Mouse (Mus musculus): ENCODE results near the gene 4930432K21Rik. TPM values are rescaled to one million over a fixed set of nuclear protein-coding genes. Genes with fewer than 3 reads are reported as not detected.
A peak's percentile ranks its signal among the peaks of the same experiment; 100 is the strongest.

The 4930432K21Rik gene
- polyA plus RNA-seq, 1 experiment = 0.63 TPM

GRCm38 (mm10) chr8:84148531-84148850, 666 bp downstream of the 4930432K21Rik start:
- Histone ChIP-seq H3K4me1 (ENCODE audit: control insufficient read depth, insufficient read depth, low read length) (peaks cover 12% of the 10 kb centered on the region), H3K27me3 (replicated peaks; ENCODE audit: control insufficient read depth, insufficient read depth, low read length) (no peaks in the 10 kb centered on the region), H3K27ac (ENCODE audit: insufficient read depth, low read depth, low read length) (peak overlapping the region; percentile 2; the same call in 1 of the 2 replicates), H3K4me3 (ENCODE audit: insufficient read depth, low read depth, low read length) (no peak overlapping the region), H3K36me3 (ENCODE audit: control insufficient read depth, insufficient read depth, low read length) (no peaks in the 10 kb centered on the region)
- no peak for TF ChIP-seq POLR2A (IDR thresholded peaks at IDR 0.05; ENCODE audit: low read depth, low read length)
- no peak for TF ChIP-seq CTCF (conservative IDR thresholded peaks at IDR 0.05; ENCODE audit: insufficient read depth, insufficient read length, low read depth, low read length)
- WGBS = 73% methylated on average over 5 of the region's 5 CpGs
- DNase-seq = no peak

DNA sequence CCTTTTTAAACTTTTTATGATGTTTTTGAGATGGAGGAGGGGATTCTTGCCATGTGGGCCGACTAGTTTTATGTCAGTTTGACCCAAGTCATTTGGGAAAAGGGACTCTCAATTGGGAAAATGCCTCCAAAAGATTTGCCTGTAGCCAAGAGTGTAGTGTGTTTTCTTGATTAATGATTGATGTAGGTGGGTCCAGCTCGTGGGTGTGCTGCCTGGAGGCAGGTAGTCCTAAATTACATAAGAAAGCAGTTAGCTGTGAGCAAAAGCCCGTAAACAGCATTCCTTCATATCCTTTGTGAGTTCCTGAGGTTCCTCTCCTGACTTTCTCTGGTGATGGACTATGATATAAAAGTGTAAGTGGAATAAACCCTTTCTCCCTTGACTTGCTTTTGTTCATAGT, 1.4 kb downstream of the 4930432K21Rik start:
- TF ChIP-seq POLR2A (IDR thresholded peaks at IDR 0.05; ENCODE audit: low read depth, low read length) (no peak), CTCF (conservative IDR thresholded peaks at IDR 0.05; ENCODE audit: insufficient read depth, insufficient read length, low read depth, low read length) (no peak)
- DNase-seq = peak; percentile 36
- peaks cover 12% of the 10 kb centered on the region for H3K4me1 ChIP-seq (ENCODE audit: control insufficient read depth, insufficient read depth, low read length)
- no peak overlapping the region for H3K4me3 ChIP-seq (ENCODE audit: insufficient read depth, low read depth, low read length)
- H3K27me3 ChIP-seq (replicated peaks; ENCODE audit: control insufficient read depth, insufficient read depth, low read length) = no peaks in the 10 kb centered on the region
- WGBS = 23% methylated on average over 3 of the region's 3 CpGs
- H3K36me3 ChIP-seq (ENCODE audit: control insufficient read depth, insufficient read depth, low read length) = no peaks in the 10 kb centered on the region
- H3K27ac ChIP-seq (ENCODE audit: insufficient read depth, low read depth, low read length) = peak overlapping the region; percentile 32; the same call in 1 of the 2 replicates

DNA sequence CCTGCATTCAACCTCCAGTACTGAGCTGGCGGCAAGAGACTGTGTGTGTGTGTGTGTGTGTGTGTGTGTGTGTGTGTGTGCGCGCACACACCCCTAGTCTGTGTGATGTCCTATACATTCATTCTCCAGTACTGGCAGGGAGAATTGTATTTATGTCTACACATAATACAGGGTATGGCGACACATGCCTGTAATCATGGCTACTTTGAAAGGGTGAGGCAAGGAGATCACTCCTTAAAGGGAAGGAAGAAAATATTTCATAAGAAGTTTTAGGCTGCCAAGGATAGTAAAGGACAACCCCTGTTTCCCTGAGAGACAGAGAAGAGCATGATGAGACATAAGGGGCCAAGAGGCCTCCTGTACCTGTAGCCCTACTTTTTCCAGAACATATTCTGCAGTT, 9.8 kb downstream of the 4930432K21Rik start:
- TF ChIP-seq CTCF (conservative IDR thresholded peaks at IDR 0.05; ENCODE audit: insufficient read depth, insufficient read length, low read depth, low read length) (no peak), POLR2A (IDR thresholded peaks at IDR 0.05; ENCODE audit: low read depth, low read length) (no peak)
- H3K4me1 ChIP-seq (ENCODE audit: control insufficient read depth, insufficient read depth, low read length) = no peaks in the 10 kb centered on the region
- H3K27ac ChIP-seq (ENCODE audit: insufficient read depth, low read depth, low read length) = no peak overlapping the region
- H3K36me3 ChIP-seq (ENCODE audit: control insufficient read depth, insufficient read depth, low read length) = no peaks in the 10 kb centered on the region
- H3K4me3 ChIP-seq (ENCODE audit: insufficient read depth, low read depth, low read length) = no peak overlapping the region
- no peak for DNase-seq
- WGBS = 100% methylated on average over 4 of the region's 4 CpGs
- no peaks in the 10 kb centered on the region for H3K27me3 ChIP-seq (replicated peaks; ENCODE audit: control insufficient read depth, insufficient read depth, low read length)

- no peaks in the 10 kb centered on the region for H3K36me3 ChIP-seq (ENCODE audit: control insufficient read depth, insufficient read depth, low read length)
- no peaks in the 10 kb centered on the region for H3K4me1 ChIP-seq (ENCODE audit: control insufficient read depth, insufficient read depth, low read length)
- no peak for TF ChIP-seq CTCF (conservative IDR thresholded peaks at IDR 0.05; ENCODE audit: insufficient read depth, insufficient read length, low read depth, low read length)
- TF ChIP-seq POLR2A (IDR thresholded peaks at IDR 0.05; ENCODE audit: low read depth, low read length) = no peak
- H3K27ac ChIP-seq (ENCODE audit: insufficient read depth, low read depth, low read length) = no peak overlapping the region
- no peaks in the 10 kb centered on the region for H3K27me3 ChIP-seq (replicated peaks; ENCODE audit: control insufficient read depth, insufficient read depth, low read length)
- 97% methylated on average over 2 of the region's 2 CpGs for WGBS
- no peak overlapping the region for H3K4me3 ChIP-seq (ENCODE audit: insufficient read depth, low read depth, low read length)
- no peak for DNase-seq
Observed at GRCm38 (mm10) chr8:84167696-84168095, 19.9 kb downstream of the 4930432K21Rik start.

DNA sequence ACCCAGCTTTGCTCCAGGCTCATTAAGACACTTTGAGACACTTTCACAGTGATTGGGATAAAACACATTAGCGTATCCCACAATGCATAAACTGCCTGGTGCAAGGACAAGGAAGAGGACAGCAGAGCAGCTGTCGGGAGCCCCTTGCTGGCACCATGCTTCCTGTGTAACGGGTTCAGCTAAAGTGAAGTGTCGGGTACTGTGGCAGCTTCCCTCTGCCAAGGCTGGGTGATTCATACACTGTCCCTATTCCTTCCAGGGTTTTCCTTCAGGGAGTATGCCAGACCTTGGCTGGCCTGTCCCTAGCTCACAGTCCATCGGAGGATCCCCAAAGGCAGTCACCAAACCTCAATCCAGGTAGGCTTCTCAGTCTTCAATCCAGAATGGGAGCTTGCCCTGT, 22.3 kb downstream of the 4930432K21Rik start:
- Histone ChIP-seq H3K27me3 (replicated peaks; ENCODE audit: control insufficient read depth, insufficient read depth, low read length) (no peaks in the 10 kb centered on the region), H3K36me3 (ENCODE audit: control insufficient read depth, insufficient read depth, low read length) (no peaks in the 10 kb centered on the region), H3K27ac (ENCODE audit: insufficient read depth, low read depth, low read length) (no peak overlapping the region), H3K4me3 (ENCODE audit: insufficient read depth, low read depth, low read length) (no peak overlapping the region), H3K4me1 (ENCODE audit: control insufficient read depth, insufficient read depth, low read length) (no peaks in the 10 kb centered on the region)
- 80% methylated on average over 5 of the region's 5 CpGs for WGBS
- no peak for DNase-seq
- TF ChIP-seq POLR2A (IDR thresholded peaks at IDR 0.05; ENCODE audit: low read depth, low read length) (no peak), CTCF (conservative IDR thresholded peaks at IDR 0.05; ENCODE audit: insufficient read depth, insufficient read length, low read depth, low read length) (no peak)

GRCm38 (mm10) chr8:84173861-84174260, 26.0 kb downstream of the 4930432K21Rik start:
- peak; percentile 19 for DNase-seq
- Histone ChIP-seq H3K27ac (ENCODE audit: insufficient read depth, low read depth, low read length) (no peak overlapping the region), H3K4me1 (ENCODE audit: control insufficient read depth, insufficient read depth, low read length) (no peaks in the 10 kb centered on the region), H3K27me3 (replicated peaks; ENCODE audit: control insufficient read depth, insufficient read depth, low read length) (no peaks in the 10 kb centered on the region), H3K36me3 (ENCODE audit: control insufficient read depth, insufficient read depth, low read length) (no peaks in the 10 kb centered on the region), H3K4me3 (ENCODE audit: insufficient read depth, low read depth, low read length) (no peak overlapping the region)
- TF ChIP-seq CTCF (conservative IDR thresholded peaks at IDR 0.05; ENCODE audit: insufficient read depth, insufficient read length, low read depth, low read length) (peak; percentile 67), POLR2A (IDR thresholded peaks at IDR 0.05; ENCODE audit: low read depth, low read length) (no peak)
- 75% methylated on average over 6 of the region's 6 CpGs for WGBS

DNA sequence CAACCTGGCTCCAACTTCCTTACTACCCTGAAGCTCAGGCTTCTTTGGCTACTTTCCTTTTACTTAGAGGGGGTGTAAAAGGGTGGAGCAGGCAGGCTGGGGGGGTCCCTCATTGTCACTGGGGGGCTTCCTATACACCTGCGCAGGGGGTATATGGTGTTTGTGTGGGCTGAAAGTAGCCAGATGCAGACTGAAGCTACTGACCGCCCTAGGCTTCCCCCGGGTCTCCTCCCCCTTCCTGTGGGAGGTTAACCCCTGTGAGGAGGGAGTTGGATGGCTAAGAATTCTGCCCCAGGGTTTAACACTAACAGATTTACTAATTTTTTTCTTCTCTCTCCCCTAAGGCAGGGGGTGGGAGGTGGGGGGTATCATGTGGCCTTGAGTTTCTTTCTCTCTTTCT, 28.7 kb downstream of the 4930432K21Rik start:
- Histone ChIP-seq H3K36me3 (ENCODE audit: control insufficient read depth, insufficient read depth, low read length) (no peaks in the 10 kb centered on the region), H3K27me3 (replicated peaks; ENCODE audit: control insufficient read depth, insufficient read depth, low read length) (no peaks in the 10 kb centered on the region), H3K27ac (ENCODE audit: insufficient read depth, low read depth, low read length) (no peak overlapping the region), H3K4me1 (ENCODE audit: control insufficient read depth, insufficient read depth, low read length) (no peaks in the 10 kb centered on the region), H3K4me3 (ENCODE audit: insufficient read depth, low read depth, low read length) (no peak overlapping the region)
- no peak for DNase-seq
- TF ChIP-seq POLR2A (IDR thresholded peaks at IDR 0.05; ENCODE audit: low read depth, low read length) (no peak), CTCF (conservative IDR thresholded peaks at IDR 0.05; ENCODE audit: insufficient read depth, insufficient read length, low read depth, low read length) (no peak)
- 19% methylated on average over 3 of the region's 3 CpGs for WGBS

DNA sequence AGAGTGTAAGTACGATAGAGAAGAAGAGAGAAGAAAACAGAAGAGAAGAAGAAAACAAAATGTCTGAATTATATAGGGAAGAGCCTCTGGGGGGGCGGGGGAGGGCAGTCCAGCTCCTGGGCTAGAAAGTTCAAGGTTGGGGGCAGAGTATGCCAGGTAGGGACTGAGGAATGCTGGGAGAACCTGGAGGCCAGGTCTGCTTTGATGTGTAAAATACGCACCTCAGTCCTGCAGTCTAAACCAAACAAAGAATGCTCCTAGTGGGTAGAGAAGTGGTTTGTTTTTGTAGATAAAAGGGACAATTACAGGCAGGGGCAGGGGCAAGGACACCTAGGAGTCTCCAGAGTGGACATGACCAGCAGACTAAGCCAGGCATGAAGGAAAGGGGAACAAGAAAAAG, 29.6 kb downstream of the 4930432K21Rik start:
- no peak overlapping the region for H3K27ac ChIP-seq (ENCODE audit: insufficient read depth, low read depth, low read length)
- DNase-seq = no peak
- no peaks in the 10 kb centered on the region for H3K27me3 ChIP-seq (replicated peaks; ENCODE audit: control insufficient read depth, insufficient read depth, low read length)
- no peak overlapping the region for H3K4me3 ChIP-seq (ENCODE audit: insufficient read depth, low read depth, low read length)
- no peaks in the 10 kb centered on the region for H3K36me3 ChIP-seq (ENCODE audit: control insufficient read depth, insufficient read depth, low read length)
- TF ChIP-seq POLR2A (IDR thresholded peaks at IDR 0.05; ENCODE audit: low read depth, low read length) (no peak), CTCF (conservative IDR thresholded peaks at IDR 0.05; ENCODE audit: insufficient read depth, insufficient read length, low read depth, low read length) (no peak)
- 85% methylated on average over 3 of the region's 3 CpGs for WGBS
- H3K4me1 ChIP-seq (ENCODE audit: control insufficient read depth, insufficient read depth, low read length) = no peaks in the 10 kb centered on the region
